ENCODE assay signal across 8 mouse cellular contexts in the genomic region with DNA sequence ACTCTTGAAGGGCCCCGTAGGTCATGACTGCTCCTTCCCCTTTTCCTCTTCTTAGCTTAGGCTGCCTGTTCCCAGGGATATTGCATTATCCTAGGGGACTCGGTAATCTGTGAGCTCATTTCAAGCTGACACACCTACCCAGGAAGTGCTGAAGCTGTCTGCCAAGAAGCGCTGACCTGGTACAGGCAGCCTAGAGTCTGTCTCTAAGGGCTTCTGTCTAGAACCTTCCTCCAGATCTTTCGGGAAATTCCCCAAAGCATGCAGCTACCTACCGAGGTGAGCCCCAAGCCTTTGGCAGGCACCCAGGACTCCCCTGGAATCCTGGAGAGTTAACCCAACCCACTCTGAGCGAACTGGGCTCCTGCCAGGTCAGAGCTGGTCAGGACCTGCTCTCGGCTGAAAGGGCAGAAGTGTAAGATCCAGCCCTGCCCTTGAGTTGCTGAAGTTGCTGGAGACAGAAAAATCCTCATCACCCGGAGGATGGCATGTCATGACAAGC. TPM values are rescaled to one million over a fixed set of nuclear protein-coding genes. Genes with fewer than 3 reads are reported as not detected.
DNase-seq lines count a peak whose midpoint lies in the region; ATAC-seq and TF ChIP-seq lines count a peak whose summit lies in the region.

No protein-coding gene starts in this region.

- ATAC-seq in stomach, embryonic 14.5 days (ENCODE audit: insufficient number of reproducible peaks, insufficient read depth, low FRiP score, low read depth) = peak; percentile 21; the same call in 1 of the 2 replicates

- no peak overlapping the region for H3K4me2 ChIP-seq in stomach, embryonic 14.5 days (replicated peaks; ENCODE audit: low read depth, low read length)

- peaks cover 10% of the 10 kb centered on the region for H3K4me1 ChIP-seq in cortical plate, adult 2 months (ENCODE audit: control insufficient read depth, insufficient read depth, low read length)
- H3K4me1 ChIP-seq in stomach, embryonic 14.5 days (ENCODE audit: control insufficient read depth, insufficient read depth, low read length) = peaks cover 17% of the 10 kb centered on the region

- H3K27ac ChIP-seq in cortical plate, adult 2 months (ENCODE audit: insufficient read depth, low read length) = peak overlapping the region; percentile 9
- peak overlapping the region; percentile 44; the same call in 1 of the 2 replicates for H3K27ac ChIP-seq in stomach, embryonic 14.5 days (ENCODE audit: low read length)

- no peaks in the 10 kb centered on the region for H3K9me3 ChIP-seq in stomach, embryonic 14.5 days (ENCODE audit: control insufficient read depth, low read depth, low read length)

- H3K9ac ChIP-seq in stomach, embryonic 14.5 days (replicated peaks; ENCODE audit: low read depth, low read length) = no peak overlapping the region

- DNase-seq in heart, adult 18-20 months = peak; percentile 67 to 69
- no peak for DNase-seq in heart, postnatal 25 days (ENCODE audit: low spot score)
- DNase-seq in kidney, adult 18-20 months = peak; percentile 92
- DNase-seq in layer of hippocampus, postnatal 10 days (ENCODE audit: low spot score in 2 of 2) = no peak
- no peak for DNase-seq in spleen, postnatal 36 days (ENCODE audit: low spot score in 2 of 2)
- no peak for DNase-seq in ovary, postnatal 10 days (ENCODE audit: low spot score)

- H3K27me3 ChIP-seq in stomach, embryonic 14.5 days (ENCODE audit: control insufficient read depth, insufficient read depth, low read length) = no peaks in the 10 kb centered on the region

- no peak for TF ChIP-seq POLR2A in cortical plate, adult 2 months (IDR thresholded peaks at IDR 0.05; ENCODE audit: extremely low read depth, insufficient read depth, low read length)

- intact Hi-C loops in heart, postnatal 25 days (cut with DNase I) = no loop called here

- H3K36me3 ChIP-seq in stomach, embryonic 14.5 days (ENCODE audit: control insufficient read depth, insufficient read depth, low read length) = no peaks in the 10 kb centered on the region

- no peak overlapping the region for H3K4me3 ChIP-seq in cortical plate, adult 2 months (ENCODE audit: insufficient read depth, low read length)
- no peak overlapping the region for H3K4me3 ChIP-seq in stomach, embryonic 14.5 days (ENCODE audit: low read depth, low read length)

- WGBS in stomach, embryonic 14.5 days = 40% methylated on average over 8 of the region's 8 CpGs

- no peak for TF ChIP-seq CTCF in cortical plate, adult 2 months (IDR thresholded peaks at IDR 0.05; ENCODE audit: extremely low read depth, insufficient read depth, low read length)

RNA-seq across cellular contexts. Expression of a gene that starts 14.6 kb away (rescaled TPM):
- total RNA-seq in heart, adult 18-20 months (2021) = 10 to 100 TPM; 96.1 to 96.2 TPM
- 10 to 100 TPM; 80.7 to 84.0 TPM for total RNA-seq in heart, postnatal 25 days (2021)
- polyA plus RNA-seq in cortical plate, adult 2 months (2012; rRNA removed) = 406 and 407 TPM in 2 replicates
- 22.9 and 24.6 TPM in 2 replicates for polyA plus RNA-seq in stomach, embryonic 14.5 days (2014; fragmentation: Nextera tagmentation; extraction: Ambion mirVana)
- total RNA-seq in layer of hippocampus, postnatal 10 days (2021) = 100 to 1,000 TPM; 726 TPM

RNA-seq across cellular contexts. Expression of a gene that starts 53.7 kb away (rescaled TPM):
- 10 to 100 TPM; 24.2 to 25.1 TPM for total RNA-seq in heart, adult 18-20 months (2021)
- 10 to 100 TPM; 33.0 to 35.4 TPM for total RNA-seq in heart, postnatal 25 days (2021)
- polyA plus RNA-seq in cortical plate, adult 2 months (2012; rRNA removed) = 35.8 and 38.0 TPM in 2 replicates
- polyA plus RNA-seq in stomach, embryonic 14.5 days (2014; fragmentation: Nextera tagmentation; extraction: Ambion mirVana) = 57.7 and 57.8 TPM in 2 replicates
- 10 to 100 TPM; 75.4 to 82.9 TPM for total RNA-seq in layer of hippocampus, postnatal 10 days (2021)

Comparison
In these comparisons a context has a peak if more than half of its experiments do, and no peak if none do; other contexts are left out.
1. DNase-seq: peak in heart, adult 18-20 months (2 of 2) and kidney, adult 18-20 months (single experiment); none in heart, postnatal 25 days (single experiment), layer of hippocampus, postnatal 10 days (0 of 2), spleen, postnatal 36 days (0 of 2) and ovary, postnatal 10 days (single experiment).
2. RNA of a gene that starts 14.6 kb away (total RNA-seq): 726 TPM in layer of hippocampus, postnatal 10 days; 96.1 to 96.2 TPM in heart, adult 18-20 months and 80.7 to 84.0 TPM in heart, postnatal 25 days; every median in the first group is over 4 times any median in the second.